Mouse (Mus musculus): ENCODE measurements at regions not wholly inside any gene's neighbourhood (a gene's known extent, or its start where the extent isn't known, plus 50 kb on each side); places are given as distances from the start of the nearest gene placed in this dataset.

GRCm38 (mm10) chr12:93429218-93429617 lies 1580.3 kb upstream of the Sel1l start:
- Histone ChIP-seq H3K4me1 (ENCODE audit: control insufficient read depth in 2 of 2, insufficient read depth in 2 of 2, low read length in 2 of 2, poor library complexity in 1 of 2) (no peaks in the 10 kb centered on the region), H3K9me3 (ENCODE audit: control insufficient read depth, insufficient read depth, low read depth, low read length) (no peaks in the 10 kb centered on the region), H3K9ac (ENCODE audit: insufficient read depth, low read depth, low read length, poor library complexity, severe bottlenecking) (no peak overlapping the region), H3K27ac (ENCODE audit: insufficient read depth, low read depth, low read length, poor library complexity, severe bottlenecking) (no peak overlapping the region), H3K36me3 (ENCODE audit: control insufficient read depth, insufficient read depth, low read length, poor library complexity, severe bottlenecking) (no peaks in the 10 kb centered on the region), H3K4me3 (ENCODE audit: insufficient read depth in 1 of 2, low read depth in 1 of 2, low read length in 2 of 2, poor library complexity in 1 of 2, severe bottlenecking in 1 of 2) (no peak overlapping the region)
- in situ Hi-C loops (cut with MboI; ENCODE audit: low sequenced_read_pairs in 2 of 2, unreplicated experiment in 2 of 2) = no loop called here
- DNase-seq (ENCODE audit: low read depth, low spot score) = no peak
- TF ChIP-seq CHD2 (IDR thresholded peaks at IDR 0.05; ENCODE audit: low read depth, low read length) (no peak), ZC3H11A (IDR thresholded peaks at IDR 0.05; ENCODE audit: borderline replicate concordance, low read depth, low read length) (no peak), MAFK (IDR thresholded peaks at IDR 0.05; ENCODE audit: insufficient read depth, low read depth, low read length) (no peak), HCFC1 (IDR thresholded peaks at IDR 0.05; ENCODE audit: borderline replicate concordance, insufficient read depth, low read length) (no peak)

GRCm38 (mm10) chr12:93427988-93428387 lies 1579.0 kb upstream of the Sel1l start:
- no peak for TF ChIP-seq MAFK (IDR thresholded peaks at IDR 0.05; ENCODE audit: insufficient read depth, low read depth, low read length)
- no peak for TF ChIP-seq HCFC1 (IDR thresholded peaks at IDR 0.05; ENCODE audit: borderline replicate concordance, insufficient read depth, low read length)
- Histone ChIP-seq H3K4me1 (ENCODE audit: control insufficient read depth in 2 of 2, insufficient read depth in 2 of 2, low read length in 2 of 2, poor library complexity in 1 of 2) (no peaks in the 10 kb centered on the region), H3K9ac (ENCODE audit: insufficient read depth, low read depth, low read length, poor library complexity, severe bottlenecking) (no peak overlapping the region), H3K27ac (ENCODE audit: insufficient read depth, low read depth, low read length, poor library complexity, severe bottlenecking) (no peak overlapping the region), H3K36me3 (ENCODE audit: control insufficient read depth, insufficient read depth, low read length, poor library complexity, severe bottlenecking) (no peaks in the 10 kb centered on the region), H3K9me3 (ENCODE audit: control insufficient read depth, insufficient read depth, low read depth, low read length) (no peaks in the 10 kb centered on the region), H3K4me3 (ENCODE audit: insufficient read depth in 1 of 2, low read depth in 1 of 2, low read length in 2 of 2, poor library complexity in 1 of 2, severe bottlenecking in 1 of 2) (no peak overlapping the region)
- in situ Hi-C loops (cut with MboI; ENCODE audit: low sequenced_read_pairs in 2 of 2, unreplicated experiment in 2 of 2) = no loop called here
- DNase-seq (ENCODE audit: low read depth, low spot score) = no peak

- Histone ChIP-seq H3K9me3 (ENCODE audit: control insufficient read depth, insufficient read depth, low read depth, low read length) (no peaks in the 10 kb centered on the region), H3K4me1 (ENCODE audit: control insufficient read depth in 2 of 2, insufficient read depth in 2 of 2, low read length in 2 of 2, poor library complexity in 1 of 2) (no peaks in the 10 kb centered on the region), H3K36me3 (ENCODE audit: control insufficient read depth, insufficient read depth, low read length, poor library complexity, severe bottlenecking) (no peaks in the 10 kb centered on the region), H3K4me3 (ENCODE audit: insufficient read depth in 1 of 2, low read depth in 1 of 2, low read length in 2 of 2, poor library complexity in 1 of 2, severe bottlenecking in 1 of 2) (no peak overlapping the region), H3K9ac (ENCODE audit: insufficient read depth, low read depth, low read length, poor library complexity, severe bottlenecking) (no peak overlapping the region), H3K27ac (ENCODE audit: insufficient read depth, low read depth, low read length, poor library complexity, severe bottlenecking) (no peak overlapping the region)
- in situ Hi-C loops (cut with MboI; ENCODE audit: low sequenced_read_pairs in 2 of 2, unreplicated experiment in 2 of 2) = no loop called here
- no peak for DNase-seq (ENCODE audit: low read depth, low spot score)
- TF ChIP-seq HCFC1 (IDR thresholded peaks at IDR 0.05; ENCODE audit: borderline replicate concordance, insufficient read depth, low read length) (no peak), CHD2 (IDR thresholded peaks at IDR 0.05; ENCODE audit: low read depth, low read length) (no peak), ZC3H11A (IDR thresholded peaks at IDR 0.05; ENCODE audit: borderline replicate concordance, low read depth, low read length) (no peak), ZNF384 (IDR thresholded peaks at IDR 0.05; ENCODE audit: low read depth, low read length) (no peak), MAFK (IDR thresholded peaks at IDR 0.05; ENCODE audit: insufficient read depth, low read depth, low read length) (no peak)
Measured at GRCm38 (mm10) chr12:93416381-93416780, 1567.4 kb upstream of the Sel1l start.

- Histone ChIP-seq H3K36me3 (ENCODE audit: control insufficient read depth, insufficient read depth, low read length, poor library complexity, severe bottlenecking) (no peaks in the 10 kb centered on the region), H3K4me3 (ENCODE audit: insufficient read depth in 1 of 2, low read depth in 1 of 2, low read length in 2 of 2, poor library complexity in 1 of 2, severe bottlenecking in 1 of 2) (no peak overlapping the region), H3K9me3 (ENCODE audit: control insufficient read depth, insufficient read depth, low read depth, low read length) (no peaks in the 10 kb centered on the region), H3K27ac (ENCODE audit: insufficient read depth, low read depth, low read length, poor library complexity, severe bottlenecking) (no peak overlapping the region), H3K4me1 (ENCODE audit: control insufficient read depth in 2 of 2, insufficient read depth in 2 of 2, low read length in 2 of 2, poor library complexity in 1 of 2) (no peaks in the 10 kb centered on the region), H3K9ac (ENCODE audit: insufficient read depth, low read depth, low read length, poor library complexity, severe bottlenecking) (no peak overlapping the region)
- no peak for TF ChIP-seq ZNF384 (IDR thresholded peaks at IDR 0.05; ENCODE audit: low read depth, low read length)
- no peak for TF ChIP-seq MAFK (IDR thresholded peaks at IDR 0.05; ENCODE audit: insufficient read depth, low read depth, low read length)
- TF ChIP-seq HCFC1 (IDR thresholded peaks at IDR 0.05; ENCODE audit: borderline replicate concordance, insufficient read depth, low read length) = no peak
- no peak for TF ChIP-seq ZC3H11A (IDR thresholded peaks at IDR 0.05; ENCODE audit: borderline replicate concordance, low read depth, low read length)
- TF ChIP-seq CHD2 (IDR thresholded peaks at IDR 0.05; ENCODE audit: low read depth, low read length) = no peak
- no peak for DNase-seq (ENCODE audit: low read depth, low spot score)
- in situ Hi-C loops (cut with MboI; ENCODE audit: low sequenced_read_pairs in 2 of 2, unreplicated experiment in 2 of 2) = no loop called here
Measured at GRCm38 (mm10) chr12:93415791-93416190, 1566.8 kb upstream of the Sel1l start.

GRCm38 (mm10) chr12:93385578-93385977 lies 1536.6 kb upstream of the Sel1l start:
- TF ChIP-seq ZC3H11A (IDR thresholded peaks at IDR 0.05; ENCODE audit: borderline replicate concordance, low read depth, low read length) (no peak), HCFC1 (IDR thresholded peaks at IDR 0.05; ENCODE audit: borderline replicate concordance, insufficient read depth, low read length) (no peak), ZNF384 (IDR thresholded peaks at IDR 0.05; ENCODE audit: low read depth, low read length) (no peak), MAFK (IDR thresholded peaks at IDR 0.05; ENCODE audit: insufficient read depth, low read depth, low read length) (no peak), CHD2 (IDR thresholded peaks at IDR 0.05; ENCODE audit: low read depth, low read length) (no peak)
- Histone ChIP-seq H3K9me3 (ENCODE audit: control insufficient read depth, insufficient read depth, low read depth, low read length) (no peaks in the 10 kb centered on the region), H3K9ac (ENCODE audit: insufficient read depth, low read depth, low read length, poor library complexity, severe bottlenecking) (no peak overlapping the region), H3K36me3 (ENCODE audit: control insufficient read depth, insufficient read depth, low read length, poor library complexity, severe bottlenecking) (no peaks in the 10 kb centered on the region), H3K4me1 (ENCODE audit: control insufficient read depth in 2 of 2, insufficient read depth in 2 of 2, low read length in 2 of 2, poor library complexity in 1 of 2) (no peaks in the 10 kb centered on the region), H3K27ac (ENCODE audit: insufficient read depth, low read depth, low read length, poor library complexity, severe bottlenecking) (no peak overlapping the region), H3K4me3 (ENCODE audit: insufficient read depth in 1 of 2, low read depth in 1 of 2, low read length in 2 of 2, poor library complexity in 1 of 2, severe bottlenecking in 1 of 2) (no peak overlapping the region)
- in situ Hi-C loops (cut with MboI; ENCODE audit: low sequenced_read_pairs in 2 of 2, unreplicated experiment in 2 of 2) = no loop called here
- DNase-seq (ENCODE audit: low read depth, low spot score) = no peak

Data from ES-E14 (cell line).